Mouse (Mus musculus) embryonic fibroblast, embryonic 13.5 days (primary cell): ENCODE measurements around the gene Map3k15.

Experiments
- CTCF ChIP-seq: IDR thresholded peaks from 2 replicates; pipeline ENCODE4 v1.5.1; 2011; ENCODE audit warnings: mild to moderate bottlenecking, control low read depth, low read length, moderate library complexity, borderline replicate concordance; ENCODE audit not compliant: insufficient read depth
- POLR2A ChIP-seq: IDR thresholded peaks from 2 replicates; pipeline ENCODE4 v1.6.1; 2011; ENCODE audit warnings: low read depth, mild to moderate bottlenecking, control low read depth, low read length, moderate library complexity

DNA sequence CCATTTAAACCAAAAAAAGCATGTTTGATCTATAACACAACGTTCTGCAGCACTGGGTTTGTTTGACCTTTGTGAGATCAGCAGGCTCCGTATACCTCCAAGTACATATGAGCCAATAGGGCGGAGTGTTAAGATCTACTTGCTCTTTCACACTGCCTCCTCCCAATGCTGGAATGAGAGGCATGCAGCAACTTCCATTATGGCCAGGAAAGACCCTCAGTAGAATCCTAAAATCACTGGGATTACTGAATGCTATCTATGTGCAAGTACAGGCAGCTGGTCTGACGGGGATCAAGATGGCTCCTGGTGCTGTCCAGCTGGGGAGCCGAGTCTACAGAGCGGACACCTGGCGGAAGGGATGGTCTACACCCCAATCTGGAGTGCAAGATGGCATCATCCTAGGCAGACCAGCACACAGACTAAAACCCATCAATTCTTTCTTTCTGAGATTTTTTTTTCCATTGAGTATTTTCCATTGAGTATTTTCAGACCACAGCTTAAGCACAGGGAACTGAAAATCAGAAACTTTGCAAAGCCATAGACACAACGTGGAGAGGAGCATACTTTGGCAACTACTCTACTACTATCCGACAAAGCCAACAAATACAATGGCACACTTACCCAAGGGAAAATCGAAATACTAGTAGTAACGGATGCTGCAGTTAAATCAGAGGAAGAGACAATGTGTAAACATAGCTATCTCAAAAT, 146.1 kb downstream of the Map3k15 start:
- TF ChIP-seq CTCF: no peak
- no peak for TF ChIP-seq POLR2A
